Mouse (Mus musculus): ENCODE data around the gene Prkcz.

The Prkcz gene

DNA sequence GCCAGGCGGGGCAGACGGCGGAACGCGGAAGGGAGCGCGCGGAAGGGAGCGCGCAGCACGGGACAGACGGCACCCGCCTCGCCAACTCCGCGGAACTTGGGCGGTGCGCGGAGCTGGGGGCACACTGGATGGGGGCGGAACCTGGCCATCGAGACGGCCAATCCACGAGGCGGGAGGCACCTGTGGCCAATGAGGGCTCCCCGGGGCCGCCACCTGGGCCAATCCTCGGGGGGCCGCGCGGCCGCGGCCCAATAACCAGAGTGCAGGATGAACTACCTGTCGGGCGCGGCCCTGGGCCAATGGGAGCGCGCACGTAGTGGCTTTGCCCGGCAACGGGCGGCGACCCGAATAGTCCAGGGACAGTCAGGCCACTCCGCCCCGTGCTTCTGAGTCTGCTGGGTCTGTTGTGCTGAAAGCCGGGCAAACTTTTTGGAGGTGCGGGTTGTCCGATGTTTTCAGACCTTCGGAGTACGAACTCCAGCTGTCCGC is at the start of gene Prkcz:
Prkcz (minus strand) TSS at position 59 of the 489 bp plus-strand sequence.
- peak; percentile 88 for DNase-seq (ENCODE audit: low spot score)

DNA sequence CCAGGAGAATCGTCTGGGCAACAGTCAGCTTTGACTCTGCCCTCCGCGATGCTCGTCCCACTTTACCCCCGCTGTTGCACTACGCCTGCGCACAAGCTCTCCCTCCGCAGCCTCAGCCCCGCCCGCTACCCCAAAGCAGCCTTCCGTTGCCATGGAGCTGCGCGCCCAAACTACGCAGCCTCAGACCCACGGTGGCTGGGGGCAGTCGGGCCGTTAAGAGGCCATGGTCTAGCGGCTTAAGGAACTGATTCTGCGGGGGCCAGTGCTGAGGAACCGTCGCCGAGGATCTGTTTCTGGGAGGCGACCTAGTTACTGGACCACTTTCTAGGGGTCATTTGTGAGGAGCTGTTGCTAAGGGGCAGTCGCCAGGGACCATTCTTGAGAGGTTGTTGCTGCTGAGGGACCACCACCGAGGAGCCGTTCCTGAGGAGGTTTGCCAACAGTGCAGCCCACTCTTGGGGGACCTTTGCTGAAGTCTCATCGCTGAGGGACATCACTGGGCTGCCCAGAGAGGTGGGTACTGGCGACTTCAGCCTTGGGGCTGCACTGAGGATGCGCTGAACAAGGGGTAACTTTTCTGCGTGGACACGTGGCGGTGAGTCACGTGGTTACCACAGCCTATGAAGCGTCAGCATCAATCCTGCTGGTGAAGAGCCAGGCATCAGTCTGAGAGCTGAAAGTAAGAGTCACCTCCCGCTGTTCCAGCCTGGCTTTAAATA is 48.1 kb upstream of the Prkcz start, which contains the start of gene Cfap74:
Cfap74 (plus strand) TSS at position 133 of the 719 bp plus-strand sequence.
- peak; percentile 80 for DNase-seq (ENCODE audit: low spot score)

DNA sequence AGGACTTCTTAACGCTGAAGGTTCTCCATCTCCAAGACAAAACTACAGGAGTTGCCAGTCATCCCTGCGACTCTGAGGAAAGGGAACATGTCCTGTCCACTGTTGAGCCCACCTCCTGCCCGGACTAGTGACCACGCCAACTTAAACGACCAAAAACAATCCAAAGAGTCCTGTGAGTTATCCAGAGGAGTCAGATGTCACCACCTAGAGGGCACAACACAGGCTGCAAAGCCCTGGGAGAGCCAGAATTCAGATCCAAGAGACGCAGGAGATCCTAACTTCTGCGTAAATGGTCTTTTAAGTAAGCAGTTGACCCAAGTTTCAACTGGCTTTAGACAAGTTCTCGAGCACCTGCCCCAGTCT is 47.5 kb upstream of the Prkcz start:
- no peak for DNase-seq (ENCODE audit: low spot score)

DNA sequence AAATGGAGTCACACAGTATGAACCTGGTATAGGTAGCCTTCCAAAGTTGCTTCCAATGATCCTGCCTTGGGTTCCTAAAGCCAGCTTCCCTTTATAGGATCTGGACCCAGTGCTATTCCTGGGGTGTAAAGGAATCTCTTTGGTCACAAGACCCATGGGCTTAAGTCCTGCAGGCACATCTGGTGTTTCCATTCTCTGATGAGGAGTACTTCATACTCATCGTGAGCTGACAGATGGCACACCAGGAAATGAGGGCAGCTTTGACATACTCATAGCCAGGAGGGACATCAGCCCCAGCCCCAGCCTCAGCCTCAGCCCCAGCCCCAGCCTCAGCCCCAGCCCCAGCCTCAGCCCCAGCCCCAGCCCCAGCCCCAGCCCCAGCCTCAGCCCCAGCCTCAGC is 41.3 kb upstream of the Prkcz start:
- no peak for DNase-seq (ENCODE audit: low spot score)

DNA sequence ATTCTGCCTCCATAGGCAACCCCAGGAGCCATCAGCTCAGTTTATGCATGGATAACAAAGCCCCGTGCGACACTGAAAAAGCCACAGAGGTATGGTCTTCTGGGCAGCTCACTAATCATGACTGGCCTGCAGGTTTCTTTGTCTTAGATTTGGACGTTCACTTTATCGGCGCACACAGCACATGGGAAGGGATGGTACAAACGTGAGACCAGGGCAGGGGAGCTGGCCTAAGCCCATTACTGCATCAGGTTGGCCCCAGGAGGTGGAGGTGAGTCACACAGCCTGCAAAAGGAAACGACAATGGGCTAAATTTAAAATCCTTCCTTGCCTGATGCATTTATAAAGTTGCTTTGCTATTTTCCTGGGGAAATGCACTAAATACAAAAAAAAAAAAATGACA is 40.0 kb upstream of the Prkcz start:
- DNase-seq (ENCODE audit: low spot score) = no peak

DNA sequence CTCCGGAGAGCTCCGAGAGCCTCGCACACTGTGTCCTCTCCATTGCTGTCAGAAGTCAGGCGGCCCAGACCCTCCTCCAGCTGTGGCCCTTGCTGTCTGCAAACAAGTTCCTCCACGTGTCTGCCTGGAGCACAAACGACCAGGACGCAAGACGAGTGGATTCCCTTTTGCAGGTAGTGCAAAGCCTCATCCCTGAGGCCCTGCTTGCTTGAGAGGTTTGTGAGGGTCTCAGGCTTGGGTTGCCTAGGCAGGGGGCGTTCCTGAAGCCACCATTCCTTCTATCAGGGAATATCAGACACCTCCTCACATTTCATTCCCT is 37.0 kb upstream of the Prkcz start:
- no peak for DNase-seq (ENCODE audit: low spot score)

DNA sequence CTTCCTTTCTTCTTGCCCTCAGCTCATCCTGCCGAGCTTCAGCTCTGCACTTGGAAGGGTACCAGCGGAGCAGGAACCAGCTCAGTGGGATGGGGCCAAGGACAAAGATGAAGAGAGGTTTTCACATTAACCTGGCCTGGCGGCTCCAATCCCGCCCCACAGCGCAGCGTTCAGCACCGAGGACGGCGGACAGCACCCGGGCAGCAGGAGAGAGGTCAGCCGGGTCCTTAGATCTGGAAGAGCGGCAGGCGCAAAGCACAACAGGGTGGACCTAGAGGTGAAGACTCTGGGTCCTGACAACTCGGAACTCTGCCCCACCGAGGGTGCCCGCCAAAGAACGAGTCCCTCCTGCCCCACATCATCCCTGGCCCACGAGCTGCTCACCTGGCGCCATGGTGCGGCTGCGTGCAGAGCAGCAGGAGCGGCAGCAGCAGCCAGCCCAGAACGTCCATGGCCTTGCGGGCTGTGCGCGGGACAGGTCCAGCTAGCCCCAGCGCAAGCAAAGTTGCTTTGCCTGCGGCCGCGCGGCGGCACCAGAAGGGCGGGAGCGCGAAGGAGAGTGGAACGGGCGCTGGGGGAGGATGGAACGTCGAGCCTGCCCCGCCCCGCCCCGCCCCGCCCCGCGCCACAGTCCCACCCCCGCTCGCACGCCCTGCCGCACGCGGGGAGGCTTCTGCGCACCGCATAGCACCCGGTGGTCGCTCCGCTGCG is 36.5 kb upstream of the Prkcz start, which contains the start of gene Gabrd:
Gabrd (minus strand) TSS at position 602 of the 711 bp plus-strand sequence.
- peak; percentile 42 for DNase-seq (ENCODE audit: low spot score)

DNA sequence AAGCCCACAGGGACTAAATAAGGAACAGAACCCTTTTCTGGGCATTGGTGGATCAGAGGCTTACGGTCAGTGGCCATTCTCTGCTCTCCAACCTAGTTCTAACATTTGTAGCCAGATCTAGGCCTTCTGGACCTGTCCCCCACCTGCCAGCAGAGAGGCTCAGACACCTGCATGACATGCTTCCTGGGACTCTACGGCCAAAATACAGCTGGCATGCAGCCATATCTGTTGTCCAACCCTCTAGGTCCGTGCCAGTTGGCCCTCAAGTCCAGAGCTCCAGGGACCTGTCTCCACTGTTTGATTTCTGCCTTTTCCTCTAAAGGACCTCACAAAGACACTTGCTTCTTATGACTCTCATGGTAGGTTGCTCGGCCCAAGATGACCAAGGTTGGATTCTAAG is 35.6 kb upstream of the Prkcz start:
- DNase-seq (ENCODE audit: low spot score) = no peak

DNA sequence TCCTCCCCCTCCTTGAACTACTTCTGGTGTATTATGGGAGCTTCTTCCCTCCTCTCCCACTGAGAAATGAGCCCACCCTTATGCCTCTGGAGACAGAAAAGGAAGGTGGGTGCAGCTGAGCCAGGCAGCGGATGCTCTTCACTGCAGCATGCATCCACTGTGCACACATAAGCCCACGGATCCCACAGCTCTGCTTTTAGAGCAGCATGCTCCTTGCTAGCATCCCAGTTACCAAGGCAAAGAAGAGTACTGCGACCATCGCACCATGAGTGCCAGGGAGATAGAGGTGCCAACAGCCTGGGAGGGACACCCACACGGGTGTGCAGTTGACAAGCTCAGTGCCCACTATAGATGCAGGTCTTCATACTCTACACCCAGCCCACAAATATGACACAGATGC is 34.3 kb upstream of the Prkcz start:
- no peak for DNase-seq (ENCODE audit: low spot score)

DNA sequence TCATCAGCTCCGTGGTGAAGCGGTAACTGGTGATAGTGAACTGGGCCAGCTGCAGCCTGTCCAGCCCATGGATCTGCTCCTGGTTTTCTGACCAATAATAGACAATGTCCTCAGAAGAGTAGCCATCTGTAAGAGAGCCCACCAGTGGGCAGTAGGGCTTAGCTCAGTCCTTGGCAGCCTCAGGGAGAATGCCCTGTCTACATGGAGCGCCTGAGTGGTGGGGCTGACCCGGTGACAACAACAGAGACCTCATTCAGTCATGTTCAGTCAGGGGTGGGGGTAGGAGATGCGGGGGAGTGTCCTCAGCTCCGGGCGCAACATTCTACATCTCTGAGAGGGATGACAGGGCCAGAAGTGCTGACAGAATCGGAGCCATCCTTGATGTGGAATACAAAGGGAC is 26.0 kb upstream of the Prkcz start:
- DNase-seq (ENCODE audit: low spot score) = no peak

DNA sequence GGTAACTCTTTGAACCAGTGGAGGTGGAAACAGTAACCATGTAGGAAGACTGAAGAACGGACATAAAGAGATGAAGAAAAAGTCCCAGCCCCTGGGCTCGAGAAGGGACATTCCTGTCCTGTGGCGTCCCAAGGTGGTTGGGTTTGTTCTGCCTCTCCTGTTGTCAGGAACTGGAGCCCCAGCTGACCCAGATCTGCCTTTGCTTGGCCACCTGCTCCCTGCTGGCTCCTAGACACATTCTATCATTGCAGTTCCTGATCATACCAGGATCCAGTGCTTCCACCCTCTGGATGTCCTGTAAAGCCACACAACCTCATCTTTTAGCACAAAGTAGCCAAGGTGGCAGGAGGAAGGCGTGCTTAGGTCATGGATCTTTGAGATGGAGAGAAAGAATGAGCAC is 22.2 kb upstream of the Prkcz start:
- DNase-seq (ENCODE audit: low spot score) = no peak

DNA sequence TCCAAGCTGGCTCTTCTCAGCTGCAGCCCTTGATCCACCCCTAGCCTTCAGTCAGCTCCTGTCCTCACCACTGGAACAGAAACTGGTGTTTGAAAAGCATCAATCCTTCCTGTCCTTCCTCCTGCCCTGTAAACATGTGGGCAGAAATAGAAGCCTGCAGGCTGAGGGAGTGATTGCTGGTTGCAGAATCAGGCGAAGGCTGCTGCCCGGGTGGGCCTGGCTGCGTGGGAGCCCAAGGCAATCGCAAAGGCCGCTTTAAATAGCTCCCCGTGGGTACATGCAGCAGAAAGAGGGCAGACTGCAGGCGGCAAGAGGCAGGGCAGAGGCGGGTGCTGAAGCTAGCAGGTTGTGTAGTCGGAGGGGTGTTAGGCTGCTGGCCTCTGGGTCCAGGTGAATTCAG is 21.6 kb upstream of the Prkcz start:
- DNase-seq (ENCODE audit: low spot score) = peak; percentile 44

DNA sequence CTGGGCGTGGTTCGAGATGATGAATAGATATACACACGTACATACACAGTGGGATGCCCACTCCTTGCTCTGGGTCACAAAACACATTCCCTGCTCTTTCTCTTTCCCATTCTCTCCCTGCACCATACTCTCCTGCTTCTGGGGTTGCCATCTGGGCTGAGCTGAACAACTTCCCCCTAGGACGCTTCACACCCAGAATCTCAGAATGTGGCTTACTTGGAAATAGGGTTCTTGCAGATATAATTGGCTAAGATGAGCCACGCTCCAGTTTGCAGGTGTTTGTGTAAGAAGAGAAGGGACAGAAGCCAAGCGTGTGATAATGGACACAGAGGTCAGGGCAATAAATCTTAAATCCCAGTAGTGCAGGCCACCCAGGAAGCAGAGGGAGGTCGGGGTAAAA is 20.8 kb upstream of the Prkcz start:
- no peak for DNase-seq (ENCODE audit: low spot score)

DNA sequence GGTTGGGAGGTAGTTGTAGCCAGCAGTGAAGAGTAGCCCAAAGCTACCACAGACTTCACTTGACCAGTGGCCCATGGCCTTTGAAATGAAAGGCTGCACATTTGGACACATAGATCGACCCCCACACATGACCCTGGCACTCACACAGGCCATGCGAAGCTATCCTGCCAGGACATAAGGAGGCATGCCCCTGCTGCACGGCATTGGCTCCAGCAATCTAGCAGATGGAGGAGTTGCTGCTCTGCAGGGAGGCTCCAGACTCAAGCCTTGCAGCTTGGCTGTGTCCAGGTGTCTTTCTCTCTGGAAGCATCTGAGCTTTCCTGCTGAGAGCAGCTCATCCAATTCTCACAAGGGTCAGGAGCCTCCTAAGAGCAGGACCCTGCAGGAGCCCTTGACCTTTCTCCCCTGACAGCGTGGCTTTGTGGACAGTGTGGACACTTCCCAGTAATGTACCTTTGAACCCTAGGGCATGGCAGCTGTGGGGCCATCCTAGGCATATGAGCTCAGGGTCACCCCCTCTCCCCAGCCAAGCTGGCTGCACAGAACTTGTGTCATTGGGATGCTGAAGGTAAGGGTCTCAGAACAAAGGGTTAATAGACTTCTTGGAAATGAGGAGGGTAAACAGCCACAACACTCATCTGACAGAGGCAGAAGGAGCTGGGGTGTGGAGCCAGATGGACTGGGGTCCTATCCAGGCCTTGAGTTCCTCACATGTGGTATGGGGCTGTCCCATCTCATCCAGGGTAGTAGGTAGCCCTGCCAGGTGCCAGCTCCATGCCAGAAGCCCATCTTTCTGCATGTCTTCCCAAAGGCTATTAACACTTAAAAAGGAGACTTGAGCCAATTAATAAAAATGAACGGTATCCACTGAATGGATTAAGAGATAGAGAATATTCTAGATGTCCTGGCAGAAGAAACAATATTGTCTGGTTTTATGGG is 10.9 kb upstream of the Prkcz start:
- DNase-seq (ENCODE audit: low spot score) = no peak

DNA sequence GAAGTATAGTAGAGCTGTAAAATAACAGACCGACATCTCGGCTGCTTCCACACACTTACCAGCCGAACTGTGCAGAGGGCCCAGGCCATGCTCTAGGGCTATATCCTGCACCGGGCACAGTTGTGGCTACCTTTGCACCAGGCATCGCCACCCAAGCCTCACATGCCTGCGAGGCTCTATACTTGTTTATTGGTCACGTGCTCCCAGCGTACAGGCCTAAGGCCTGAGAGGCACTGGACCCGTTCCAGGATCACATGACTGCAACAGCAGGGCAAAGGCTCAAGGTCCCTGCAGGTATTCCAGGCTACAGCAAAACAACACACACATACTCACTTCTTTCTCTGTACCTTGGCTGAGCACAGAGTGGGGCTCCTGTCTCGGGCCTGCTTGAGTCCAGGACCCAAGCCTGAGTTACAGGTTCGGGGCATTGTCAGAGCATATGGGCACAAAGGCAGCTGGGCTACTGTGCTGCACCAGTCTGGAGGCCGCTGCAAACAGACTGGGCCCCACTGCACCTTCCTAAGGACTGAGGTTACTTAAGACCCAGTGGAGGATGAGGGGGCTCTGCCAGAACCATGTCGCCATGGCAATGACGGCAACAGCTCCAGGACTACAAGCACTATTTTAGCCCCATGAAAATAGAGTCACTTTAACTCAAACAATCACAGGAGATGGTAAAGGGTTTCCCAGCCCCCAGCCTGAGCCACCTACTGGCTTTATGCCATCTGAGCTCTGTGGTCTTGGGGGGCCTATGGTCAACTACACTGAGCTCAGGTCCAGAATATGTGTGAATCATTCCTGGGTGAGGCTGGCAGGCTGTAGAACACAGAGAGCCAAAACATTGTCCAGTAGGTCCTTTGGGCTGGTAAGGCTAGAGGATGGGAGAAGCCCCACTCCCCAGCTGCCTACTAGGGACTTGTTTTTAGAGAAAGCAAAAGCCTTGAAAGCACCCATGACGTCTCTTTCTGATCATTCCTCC is 9.9 kb upstream of the Prkcz start:
- DNase-seq (ENCODE audit: low spot score) = no peak

DNA sequence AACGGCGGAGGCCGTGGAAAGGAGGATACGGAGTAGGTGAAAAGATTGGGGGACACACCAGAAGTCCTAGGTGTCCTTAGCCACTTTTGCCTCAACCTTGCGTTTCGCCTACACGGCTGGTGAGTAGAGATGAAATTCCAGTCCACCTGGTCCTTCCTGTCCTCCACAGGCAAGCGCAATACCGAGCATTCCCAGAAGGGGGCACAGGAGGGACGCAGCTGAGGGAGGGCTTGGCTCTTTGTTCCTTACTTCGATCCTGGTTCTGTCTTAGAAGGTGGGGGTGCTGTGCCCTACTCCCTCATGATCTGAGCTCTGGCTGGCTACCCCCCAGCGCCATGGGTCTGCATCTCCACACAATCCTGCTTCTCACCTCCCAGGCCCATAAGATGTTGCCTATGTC is 7.5 kb upstream of the Prkcz start:
- DNase-seq (ENCODE audit: low spot score) = peak; percentile 73

DNA sequence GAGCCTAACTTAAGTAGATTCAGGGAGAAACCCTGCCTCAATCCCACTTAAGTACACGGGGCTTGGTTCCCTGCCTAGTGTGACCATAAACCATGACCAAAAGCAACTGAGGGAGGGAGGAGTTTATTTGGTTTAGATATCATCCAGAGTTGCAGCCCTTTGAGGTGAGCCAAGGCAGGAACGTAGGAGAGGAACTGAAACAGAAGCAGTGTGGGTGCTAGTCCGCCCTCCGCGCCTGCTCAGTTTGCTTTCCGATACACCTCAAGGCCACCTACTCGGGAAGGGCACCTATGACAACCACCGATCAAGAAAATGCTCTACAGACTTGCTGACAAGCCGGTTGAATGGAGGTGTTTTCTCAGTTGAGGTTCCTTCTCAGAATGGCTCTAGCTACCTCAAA is 6.6 kb upstream of the Prkcz start:
- DNase-seq (ENCODE audit: low spot score) = no peak

DNA sequence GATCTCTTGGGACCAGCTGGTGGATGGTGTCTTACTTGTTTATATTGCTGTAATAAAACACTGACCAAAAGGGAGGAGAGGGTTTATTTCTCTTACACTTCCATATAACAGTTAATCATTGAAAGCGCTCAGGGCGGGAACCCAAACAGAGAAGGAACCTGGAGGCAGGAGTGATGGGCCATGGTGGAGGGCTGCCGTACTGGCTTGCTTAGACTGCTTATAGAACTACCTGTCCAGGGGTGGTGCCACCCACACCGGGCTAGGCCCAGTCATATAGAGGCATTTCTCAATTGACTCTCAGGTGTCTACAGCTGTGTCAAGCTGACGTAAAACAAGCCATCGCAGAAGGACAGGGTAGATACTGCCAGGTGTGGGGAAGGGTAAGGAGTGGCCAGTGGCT is 5.6 kb upstream of the Prkcz start:
- DNase-seq (ENCODE audit: low spot score) = no peak

DNA sequence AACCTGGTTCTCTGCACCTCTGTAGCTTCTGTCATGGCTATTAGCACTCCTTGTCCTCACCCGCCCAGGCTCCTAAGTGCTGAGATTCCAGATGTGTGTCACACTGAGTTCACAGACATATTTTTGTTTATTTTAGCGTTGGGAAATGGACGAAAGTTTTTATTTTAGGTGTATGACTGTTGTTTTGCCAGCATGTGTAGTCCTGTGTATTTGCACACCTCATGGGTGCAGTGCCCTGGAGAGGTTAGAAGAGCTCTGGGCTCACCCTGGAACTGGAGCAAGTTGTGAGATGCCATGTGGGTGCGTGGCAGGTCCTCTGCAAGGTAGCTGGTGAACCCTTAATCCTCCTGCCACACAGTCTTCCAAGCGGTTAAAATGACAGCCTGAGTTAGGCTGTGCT is 1.3 kb upstream of the Prkcz start:
- no peak for DNase-seq (ENCODE audit: low spot score)

DNA sequence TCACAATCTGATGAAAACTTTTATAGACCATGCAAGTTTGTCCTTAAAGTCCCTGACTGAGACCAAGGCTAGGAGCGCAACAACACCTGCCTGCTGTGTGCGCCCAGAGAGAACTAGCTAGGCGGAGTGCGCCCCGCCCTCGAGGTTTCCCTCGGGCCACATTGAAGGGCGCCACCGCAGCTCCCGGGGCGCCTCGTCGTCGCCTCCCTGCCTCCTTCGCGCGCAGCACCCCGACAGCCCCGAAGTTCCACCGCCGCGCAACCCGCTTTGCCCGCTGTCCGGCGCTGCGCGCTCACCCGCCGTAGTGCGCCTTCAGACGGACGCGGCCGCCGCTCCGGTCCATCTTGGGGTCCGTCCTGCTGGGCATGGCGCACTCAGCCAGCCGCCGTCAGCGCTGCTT is 305 bp downstream of the Prkcz start:
- no peak for DNase-seq (ENCODE audit: low spot score)
